Mouse (Mus musculus): ENCODE measurements around the gene Katnb1. TPM values are rescaled to one million over a fixed set of nuclear protein-coding genes. Genes with fewer than 3 reads are reported as not detected.

The Katnb1 gene
- total RNA-seq, 2 experiments from 2014 or later = 37.6 to 46.2 TPM

- no peak for DNase-seq (ENCODE audit: extremely low spot score in 1 of 2, low spot score in 2 of 2)
- TF ChIP-seq CTCF (IDR thresholded peaks at IDR 0.05) = no peak
- H3K4me3 ChIP-seq = no peak overlapping the region
- intact Hi-C loops (cut with DNase I) = loop anchor here (10.0 kb wide), 2 partner anchors 111 to 231 kb away; partner anchors contain the start of gene Kifc3
- H3K27ac ChIP-seq = no peak overlapping the region
These were observed 12.6 kb downstream of the Katnb1 start for GRCm38 (mm10) chr8:95093574-95093973.

GRCm38 (mm10) chr8:95099009-95099408 is 18.0 kb downstream of the Katnb1 start:
- intact Hi-C loops (cut with DNase I) = loop anchor here (10.0 kb wide), 2 partner anchors 106 to 226 kb away; partner anchors contain the start of gene Kifc3
- peak; percentile 70 to 74 for DNase-seq (ENCODE audit: extremely low spot score in 1 of 2, low spot score in 2 of 2)
- no peak overlapping the region for H3K4me3 ChIP-seq
- peak; percentile 99 for TF ChIP-seq CTCF (IDR thresholded peaks at IDR 0.05)
- no peak overlapping the region for H3K27ac ChIP-seq

- Histone ChIP-seq H3K4me3 (no peak overlapping the region), H3K27ac (no peak overlapping the region)
- intact Hi-C loops (cut with DNase I) = no loop called here
- no peak for DNase-seq (ENCODE audit: extremely low spot score in 1 of 2, low spot score in 2 of 2)
- peak; percentile 27 for TF ChIP-seq CTCF (IDR thresholded peaks at IDR 0.05)
These were observed 21.0 kb downstream of the Katnb1 start for GRCm38 (mm10) chr8:95101972-95102371.

- H3K4me3 ChIP-seq = no peak overlapping the region
- intact Hi-C loops (cut with DNase I) = no loop called here
These were observed 26.3 kb downstream of the Katnb1 start for GRCm38 (mm10) chr8:95107306-95107705.

GRCm38 (mm10) chr8:95112594-95112993 is 31.6 kb downstream of the Katnb1 start:
- Histone ChIP-seq H3K4me3 (no peak overlapping the region), H3K27ac (no peak overlapping the region)
- no peak for TF ChIP-seq CTCF (IDR thresholded peaks at IDR 0.05)
- intact Hi-C loops (cut with DNase I) = no loop called here
- no peak for DNase-seq (ENCODE audit: extremely low spot score in 1 of 2, low spot score in 2 of 2)

More at GRCm38 (mm10) chr8:95107306-95107705, 26.3 kb downstream of the Katnb1 start:
- TF ChIP-seq CTCF (IDR thresholded peaks at IDR 0.05) = no peak
- H3K27ac ChIP-seq = no peak overlapping the region
- DNase-seq (ENCODE audit: extremely low spot score in 1 of 2, low spot score in 2 of 2) = no peak

GRCm38 (mm10) chr8:95113108-95113507 is 32.1 kb downstream of the Katnb1 start:
- peak in 1 of 2 experiments; percentile 8 for DNase-seq (ENCODE audit: extremely low spot score in 1 of 2, low spot score in 2 of 2)
- Histone ChIP-seq H3K27ac (no peak overlapping the region), H3K4me3 (no peak overlapping the region)
- TF ChIP-seq CTCF (IDR thresholded peaks at IDR 0.05) = no peak
- intact Hi-C loops (cut with DNase I) = no loop called here

- peak in 1 of 2 experiments; percentile 14 for DNase-seq (ENCODE audit: extremely low spot score in 1 of 2, low spot score in 2 of 2)
- H3K4me3 ChIP-seq = no peak overlapping the region
- peak; percentile 61 for TF ChIP-seq CTCF (IDR thresholded peaks at IDR 0.05)
- H3K27ac ChIP-seq = no peak overlapping the region
- intact Hi-C loops (cut with DNase I) = no loop called here
These were observed 32.8 kb downstream of the Katnb1 start for GRCm38 (mm10) chr8:95113750-95114149.

GRCm38 (mm10) chr8:95123455-95123854 is 42.5 kb downstream of the Katnb1 start:
- peak; percentile 38 for TF ChIP-seq CTCF (IDR thresholded peaks at IDR 0.05)
- intact Hi-C loops (cut with DNase I) = no loop called here
- H3K4me3 ChIP-seq = no peak overlapping the region
- no peak overlapping the region for H3K27ac ChIP-seq
- DNase-seq (ENCODE audit: extremely low spot score in 1 of 2, low spot score in 2 of 2) = no peak

- no peak overlapping the region for H3K4me3 ChIP-seq
- no peak for TF ChIP-seq CTCF (IDR thresholded peaks at IDR 0.05)
- no peak for DNase-seq (ENCODE audit: extremely low spot score in 1 of 2, low spot score in 2 of 2)
- no peak overlapping the region for H3K27ac ChIP-seq
- intact Hi-C loops (cut with DNase I) = no loop called here
These were observed 45.5 kb downstream of the Katnb1 start for GRCm38 (mm10) chr8:95126497-95126896.

- intact Hi-C loops (cut with DNase I) = no loop called here
- Histone ChIP-seq H3K4me3 (no peak overlapping the region), H3K27ac (no peak overlapping the region)
- no peak for TF ChIP-seq CTCF (IDR thresholded peaks at IDR 0.05)
- DNase-seq (ENCODE audit: extremely low spot score in 1 of 2, low spot score in 2 of 2) = no peak
These were observed 46.7 kb downstream of the Katnb1 start for GRCm38 (mm10) chr8:95127658-95128057.

- Histone ChIP-seq H3K4me3 (no peak overlapping the region), H3K27ac (no peak overlapping the region)
- intact Hi-C loops (cut with DNase I) = no loop called here
- no peak for TF ChIP-seq CTCF (IDR thresholded peaks at IDR 0.05)
- DNase-seq (ENCODE audit: extremely low spot score in 1 of 2, low spot score in 2 of 2) = no peak
These were observed 47.8 kb downstream of the Katnb1 start for GRCm38 (mm10) chr8:95128750-95129260.

- no peak for TF ChIP-seq CTCF (IDR thresholded peaks at IDR 0.05)
- DNase-seq (ENCODE audit: extremely low spot score in 1 of 2, low spot score in 2 of 2) = no peak
- Histone ChIP-seq H3K4me3 (no peak overlapping the region), H3K27ac (no peak overlapping the region)
- intact Hi-C loops (cut with DNase I) = no loop called here
These were observed 50.1 kb downstream of the Katnb1 start for GRCm38 (mm10) chr8:95130966-95131537.

- Histone ChIP-seq H3K4me3 (no peak overlapping the region), H3K27ac (no peak overlapping the region)
- TF ChIP-seq CTCF (IDR thresholded peaks at IDR 0.05) = no peak
- intact Hi-C loops (cut with DNase I) = no loop called here
- no peak for DNase-seq (ENCODE audit: extremely low spot score in 1 of 2, low spot score in 2 of 2)
These were observed 51.0 kb downstream of the Katnb1 start for GRCm38 (mm10) chr8:95131983-95132382.
